Mouse (Mus musculus) B cell, adult 2 months (primary cell): ENCODE data around the gene Snapin.

Experiments
- DNase-seq, 2 experiments: peaks; one replicate each; pipeline ENCODE4 v3.0.0; 2022

Snapin gene

GRCm38 (mm10) chr3:90451396-90452095, 39.3 kb downstream of the Snapin start:
- DNase-seq = no peak

DNA sequence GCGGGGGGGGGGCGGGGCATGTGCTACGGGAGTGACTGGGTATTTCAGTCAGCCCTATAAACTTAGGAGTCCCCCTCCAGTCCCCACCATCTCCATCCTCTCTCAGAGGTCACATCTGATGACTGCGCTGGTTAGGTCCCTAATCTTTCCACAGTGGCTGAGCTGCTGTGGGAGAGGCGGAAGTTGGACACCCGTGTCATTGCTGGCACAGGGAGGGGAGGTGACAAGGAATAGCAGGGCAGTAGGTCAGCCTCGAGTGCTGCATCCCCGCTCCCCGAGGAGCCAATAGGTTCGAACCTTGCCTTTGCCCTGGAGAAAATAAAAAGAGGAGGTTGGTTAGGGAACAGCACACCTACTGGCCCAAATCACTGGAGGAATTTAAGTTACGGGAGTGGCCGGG, 40.0 kb downstream of the Snapin start:
- DNase-seq = no peak

GRCm38 (mm10) chr3:90448626-90449025, 42.2 kb downstream of the Snapin start:
- DNase-seq = no peak

DNA sequence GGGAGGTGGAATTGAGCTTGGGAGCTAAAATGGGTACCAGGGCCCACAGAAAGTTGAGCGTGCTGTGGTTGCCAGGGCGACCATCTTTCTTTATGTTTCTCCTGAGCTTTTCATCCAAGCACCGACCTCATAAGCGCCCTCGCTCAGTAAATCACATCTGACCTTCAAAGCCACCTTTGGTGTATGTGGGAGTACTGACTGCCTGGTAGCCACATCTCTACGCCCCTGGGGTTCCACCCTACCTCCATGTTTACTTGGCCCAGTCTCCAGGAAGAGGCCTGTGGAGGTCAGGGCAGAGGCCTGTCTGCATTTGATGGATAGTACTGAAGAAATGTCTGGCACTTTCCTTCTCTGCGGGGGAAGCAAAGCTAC, 43.7 kb downstream of the Snapin start:
- DNase-seq = no peak

DNA sequence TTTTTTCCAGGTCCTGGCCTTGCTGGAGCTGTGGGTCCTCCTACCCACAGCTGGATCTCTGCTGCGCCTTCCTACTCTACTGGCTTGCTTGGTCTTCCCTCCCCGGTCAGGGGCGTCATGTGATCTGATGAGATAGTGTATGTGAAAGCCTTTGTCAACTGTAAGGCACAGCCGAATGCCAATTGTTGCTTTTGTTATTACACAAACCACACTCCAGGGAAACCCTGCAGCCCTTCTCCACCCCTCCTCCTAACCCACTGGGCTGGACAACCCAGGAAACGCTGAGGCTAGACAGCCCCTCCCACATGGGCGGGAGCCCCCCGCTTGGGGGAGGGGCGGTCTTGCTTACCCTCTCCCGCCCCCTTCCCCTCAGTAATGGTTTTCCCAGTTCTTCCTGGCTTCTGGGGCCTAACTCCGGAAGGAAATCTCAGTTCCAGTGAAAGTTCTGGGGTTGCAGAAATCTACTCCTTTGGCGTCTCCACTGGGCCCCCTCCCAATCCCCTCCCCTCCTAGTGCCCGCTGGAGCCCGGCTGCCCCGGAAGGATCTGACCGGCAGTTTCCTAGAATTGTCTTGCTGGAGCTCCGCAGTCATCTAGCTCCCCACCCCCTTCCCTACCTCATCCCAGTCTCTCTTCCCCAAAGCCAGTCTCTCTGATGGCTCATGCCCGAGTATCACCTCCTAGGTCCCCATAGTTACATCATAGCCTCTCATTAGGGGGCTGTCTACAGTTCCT, 44.3 kb downstream of the Snapin start:
- peak; percentile 17 to 23 for DNase-seq

DNA sequence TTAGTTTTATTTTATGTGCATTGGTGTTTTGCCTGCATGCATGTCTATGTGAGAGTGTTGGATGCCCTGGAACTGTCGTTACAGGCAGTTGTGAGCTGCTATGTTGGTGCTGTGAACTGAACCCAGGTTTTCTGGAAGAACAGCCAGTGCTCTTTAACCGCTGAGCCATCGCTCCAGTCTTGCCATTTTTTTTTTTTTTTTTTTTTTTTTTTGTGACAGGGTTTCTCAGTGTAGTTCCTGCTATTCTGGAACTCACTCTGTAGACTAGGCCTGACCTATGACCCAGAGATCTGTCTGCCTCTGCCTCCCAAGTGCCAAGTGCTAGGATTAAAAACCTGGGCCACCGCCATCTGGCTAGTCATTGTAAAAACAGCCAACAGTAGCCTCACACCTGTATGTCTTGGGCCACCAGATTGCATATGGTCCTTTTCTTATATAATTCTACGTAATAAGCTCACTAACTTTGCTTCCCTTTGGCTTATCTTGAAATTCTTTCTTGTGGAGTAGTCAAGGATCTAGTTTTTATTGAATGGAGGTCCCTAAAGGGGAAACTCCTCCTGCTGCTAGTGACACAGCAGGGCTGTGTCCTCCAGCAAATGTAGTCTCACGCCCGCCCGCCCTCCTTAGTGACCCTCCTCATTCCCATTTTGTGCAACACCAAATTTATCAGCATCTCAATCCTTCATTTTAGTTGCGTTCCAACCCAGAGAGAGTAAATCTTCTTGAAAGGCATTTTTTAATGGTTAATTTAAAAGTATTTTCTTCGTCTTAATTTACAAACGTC, 45.2 kb downstream of the Snapin start:
- DNase-seq = no peak

DNA sequence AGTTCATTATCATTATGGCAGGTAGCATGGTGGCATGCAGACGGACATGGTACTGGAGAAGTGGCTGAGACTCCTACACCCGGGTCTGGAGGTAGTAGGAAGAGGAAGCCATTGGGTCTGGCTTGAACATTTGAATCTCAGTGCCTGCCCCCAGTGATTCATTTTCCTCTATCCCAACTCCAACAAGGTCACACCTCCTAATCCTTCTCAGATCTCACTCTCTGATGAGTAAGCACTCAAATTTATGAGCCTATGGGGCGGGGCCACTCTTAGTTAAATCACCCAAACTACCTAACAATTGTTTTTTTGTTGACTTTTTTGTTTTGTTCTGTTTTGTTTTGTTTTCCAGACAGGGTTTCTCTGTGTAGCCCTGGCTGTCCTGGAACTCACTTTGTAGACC, 46.9 kb downstream of the Snapin start:
- DNase-seq = no peak

GRCm38 (mm10) chr3:90440756-90441155, 50.1 kb downstream of the Snapin start:
- no peak for DNase-seq
